Mouse (Mus musculus) embryonic facial prominence, embryonic 10.5 days (tissue): ENCODE results near the gene Rbm20. TPM values are rescaled to one million over a fixed set of nuclear protein-coding genes. Genes with fewer than 3 reads are reported as not detected.
"Not testable (repeated sequence)": the region's sequence is repeated elsewhere in the genome, so short reads cannot be mapped to it uniquely, and the experiment has no call there.

Experiments used
- DNase-seq: peaks from one replicate; pipeline ENCODE4 v3.0.0-alpha.2; 2017; ENCODE audit warnings: low spot score
- H3K27ac ChIP-seq: fragments of 300-500 bp; sonication (generic); replicated peaks from 2 replicates; pipeline ENCODE4 v1.5.1; 2016; ENCODE audit warnings: mild to moderate bottlenecking
- H3K27me3 ChIP-seq: fragments of 300-500 bp; sonication (generic); replicated peaks from 2 replicates; pipeline ENCODE4 v1.6.1; 2016; ENCODE audit warnings: low read depth, mild to moderate bottlenecking; ENCODE audit not compliant: poor library complexity, severe bottlenecking
- H3K36me3 ChIP-seq: fragments of 300-500 bp; sonication (generic); replicated peaks from 2 replicates; pipeline ENCODE4 v1.6.1; 2016; ENCODE audit warnings: mild to moderate bottlenecking, moderate library complexity
- H3K4me1 ChIP-seq: fragments of 300-500 bp; sonication (generic); 2 replicates; pipeline ENCODE4 v1.6.1; 2016
- H3K4me3 ChIP-seq: fragments of 300-500 bp; sonication (generic); 2 replicates; pipeline ENCODE4 v1.5.1; 2016; ENCODE audit warnings: mild to moderate bottlenecking, moderate library complexity
- H3K9me3 ChIP-seq: fragments of 300-500 bp; sonication (generic); 2 replicates; pipeline ENCODE4 v1.6.1; 2016; ENCODE audit warnings: mild to moderate bottlenecking
- WGBS: fragments of 180-500 bp; shearing (Covaris S2); methylation state at CpG from one replicate; pipeline ENCODE4 v1.1.7; 2016; 5-methylcytosine and 5-hydroxymethylcytosine counted together
- polyA plus RNA-seq: library from polyadenylated mRNA; unstranded; fragments of >200 nt; fragmentation: Nextera tagmentation; extraction: Ambion mirVana; gene quantifications from 2 replicates; pipeline ENCODE4 v1.2.1, GENCODE M21; 2016

Rbm20 gene
- polyA plus RNA-seq, 1 experiment from 2014 or later, result 1.2 TPM

DNA sequence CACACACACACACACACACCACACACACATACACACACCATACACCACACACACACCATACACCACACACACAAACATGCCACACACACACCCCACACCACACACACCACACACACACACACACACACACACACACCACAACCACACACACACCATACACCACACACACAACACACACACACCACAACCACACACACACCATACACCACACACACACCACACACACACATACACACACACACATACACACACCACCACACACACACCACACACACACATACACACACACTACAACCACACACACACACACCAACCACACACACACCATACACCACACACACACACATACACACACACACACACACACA is 229.6 kb downstream of the Rbm20 start:
- not testable (repeated sequence) for H3K4me3 ChIP-seq, H3K27me3 ChIP-seq, DNase-seq, H3K27ac ChIP-seq, H3K9me3 ChIP-seq
- Histone ChIP-seq H3K36me3 (peaks cover 27% of the 10 kb centered on the region), H3K4me1 (peaks cover 25% of the 10 kb centered on the region)

DNA sequence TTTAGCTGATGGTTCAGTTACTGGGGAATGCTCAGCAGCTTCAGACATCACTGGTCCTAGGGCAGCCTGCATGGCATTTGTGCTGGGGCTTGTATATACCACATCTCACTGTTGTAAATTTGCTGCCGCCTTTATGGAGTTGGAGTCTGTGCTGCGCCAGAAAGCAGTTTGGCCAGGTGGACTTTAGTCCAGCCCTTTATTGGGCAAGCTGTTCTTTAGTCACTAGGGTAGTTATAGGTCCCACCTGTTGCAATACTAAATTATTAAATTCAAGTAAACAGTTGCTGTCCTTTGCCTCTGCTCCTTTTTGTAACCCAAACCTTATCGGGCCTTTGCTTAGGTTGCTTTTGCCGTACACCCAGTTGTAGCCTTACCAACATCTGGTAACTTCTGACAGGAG is 237.8 kb downstream of the Rbm20 start:
- Histone ChIP-seq H3K9me3 (no peaks in the 10 kb centered on the region), H3K4me3 (no peak overlapping the region), H3K36me3 (peaks cover 90% of the 10 kb centered on the region), H3K27ac (no peak overlapping the region), H3K4me1 (no peaks in the 10 kb centered on the region), H3K27me3 (no peaks in the 10 kb centered on the region)
- WGBS, result 97% methylated on average over 4 of the region's 4 CpGs
- DNase-seq, result no peak

Other genes with a start within 250 kb of the Rbm20 start
- gene Dusp5, start 148.2 kb upstream of the Rbm20 start, polyA plus RNA-seq, result 6.9 and 7.8 TPM in 2 replicates
- 567 and 585 TPM in 2 replicates for gene Nutf2-ps1, start 88.2 kb upstream of the Rbm20 start, polyA plus RNA-seq
- gene Smc3, start 76.9 kb upstream of the Rbm20 start, polyA plus RNA-seq, result 73.1 and 79.1 TPM in 2 replicates
- 66.5 and 78.8 TPM in 2 replicates for gene Pdcd4, start 214.9 kb downstream of the Rbm20 start, polyA plus RNA-seq